Mouse (Mus musculus): Measurements from ENCODE around the gene Golga2.

Golga2 gene

GRCm38 (mm10) chr2:32316887-32317656, 29.9 kb downstream of the Golga2 start:
- DNase-seq (ENCODE audit: extremely low spot score, low read depth, low spot score), result peak; percentile 73

DNA sequence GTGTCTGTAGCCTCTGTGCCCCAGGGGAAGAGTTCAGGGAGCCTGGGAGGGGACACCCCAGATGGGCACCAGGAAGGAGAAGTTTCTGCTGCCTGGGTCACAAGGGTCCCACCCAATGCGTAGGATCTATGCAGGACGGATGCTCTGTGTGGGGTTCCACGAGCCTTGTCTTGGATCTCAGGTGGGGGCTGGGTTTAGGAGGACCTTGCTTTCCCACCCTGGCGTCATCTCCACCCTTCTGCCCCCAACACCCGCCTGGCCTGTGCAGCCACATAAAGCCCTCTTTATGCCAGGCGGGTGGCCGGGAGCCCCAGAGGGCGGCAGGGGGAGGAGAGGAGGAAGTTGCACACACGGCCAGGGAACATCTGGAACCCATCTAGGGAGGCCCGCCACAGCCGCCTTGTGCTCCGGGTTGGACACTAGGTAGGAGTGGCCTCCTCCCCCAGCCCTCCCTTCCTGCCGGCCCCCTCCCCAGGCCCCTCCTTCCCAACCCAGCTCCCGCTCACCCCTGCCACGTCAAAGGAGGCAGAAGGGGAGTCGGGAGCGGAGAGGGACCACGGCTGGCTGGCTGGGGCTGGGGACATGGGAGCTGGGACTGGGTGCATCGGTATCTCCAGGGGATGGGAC, 30.7 kb downstream of the Golga2 start:
- DNase-seq (ENCODE audit: extremely low spot score, low read depth, low spot score), result peak; percentile 74

DNA sequence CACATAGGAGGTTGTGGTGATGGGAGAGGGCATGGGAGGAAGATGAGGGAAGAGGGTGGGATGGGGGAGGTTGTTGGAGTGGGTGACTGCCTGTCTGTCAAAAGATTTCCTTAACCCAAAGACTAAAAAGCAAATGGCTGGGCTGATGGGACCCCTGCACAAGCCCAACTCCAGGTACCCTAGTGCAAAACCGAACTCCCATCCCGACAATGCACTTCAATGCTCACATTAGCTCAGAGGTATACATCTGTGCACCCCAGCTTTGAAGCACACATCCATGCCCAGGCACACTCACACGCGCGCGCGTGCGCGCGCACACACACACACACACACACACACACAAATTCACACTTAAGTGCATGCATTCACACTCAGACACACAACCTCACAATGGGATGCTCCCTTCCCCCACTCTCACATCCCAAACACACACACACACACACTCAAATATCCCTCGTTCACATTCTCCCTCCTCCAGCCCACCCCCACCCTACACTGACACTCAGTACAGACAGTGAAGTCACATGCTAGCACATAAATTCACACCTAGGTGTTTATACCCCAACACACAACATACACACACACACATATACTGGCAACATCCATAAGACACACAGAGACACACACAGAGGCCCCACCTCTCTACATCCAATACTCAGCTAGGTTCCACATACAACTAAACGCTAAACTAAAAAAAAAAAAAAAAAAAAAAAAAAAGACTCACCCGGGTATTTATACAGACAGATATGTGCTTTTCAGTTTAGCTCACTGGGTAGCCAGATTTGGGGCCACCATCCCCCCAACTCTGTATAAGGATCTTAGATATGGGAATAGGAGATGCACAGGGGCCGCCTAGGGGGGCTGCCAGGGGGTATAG, 31.8 kb downstream of the Golga2 start:
- peak; percentile 41 for DNase-seq (ENCODE audit: extremely low spot score, low read depth, low spot score)

DNA sequence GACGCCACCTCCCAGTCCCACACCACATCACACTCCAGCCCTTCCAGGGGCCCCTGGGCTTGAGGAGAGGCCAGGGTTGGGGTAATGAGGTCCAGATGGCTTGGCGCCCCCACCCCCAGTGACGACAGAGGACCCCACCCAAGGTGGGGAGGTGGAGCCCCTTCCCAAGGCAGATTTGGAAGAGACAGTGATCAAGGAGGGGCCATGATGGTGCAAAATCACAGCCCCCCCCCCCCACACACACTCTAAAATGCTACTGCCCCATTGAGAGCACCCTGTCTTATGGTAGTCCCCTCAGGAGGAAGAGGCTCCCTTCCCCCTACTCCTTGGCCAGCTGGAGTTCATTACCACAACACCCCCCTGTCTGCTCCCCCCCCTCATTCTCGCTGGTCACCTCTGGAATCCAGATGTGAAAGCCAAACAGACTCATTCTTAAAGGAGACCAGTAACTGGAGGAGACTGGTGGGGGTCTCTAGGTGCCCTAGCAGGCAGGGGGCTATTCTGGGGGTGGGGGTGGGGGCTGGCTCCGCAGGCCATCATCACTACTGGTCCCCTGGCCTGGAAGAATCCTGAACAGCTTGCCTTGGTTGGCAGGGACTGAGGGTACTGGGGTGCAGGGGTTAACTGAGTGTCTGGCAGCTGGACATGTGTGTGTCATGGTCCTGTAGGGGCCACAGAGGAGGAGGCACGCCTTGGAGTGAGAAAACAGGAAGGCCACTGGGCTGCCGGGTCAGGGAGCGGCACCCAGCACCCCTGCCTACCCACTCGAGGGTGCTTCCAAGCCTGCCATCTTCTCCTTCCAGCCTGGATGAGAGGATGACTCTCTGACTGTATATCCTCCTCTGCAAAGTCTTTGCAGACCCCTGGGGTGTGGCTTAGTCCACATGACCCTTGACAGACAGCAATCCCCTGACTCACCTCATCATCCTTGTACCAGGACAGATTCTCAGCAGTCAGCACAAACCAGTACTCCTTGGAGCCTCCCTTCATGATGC, 32.7 kb downstream of the Golga2 start:
- peak; percentile 78 for DNase-seq (ENCODE audit: extremely low spot score, low read depth, low spot score)

DNA sequence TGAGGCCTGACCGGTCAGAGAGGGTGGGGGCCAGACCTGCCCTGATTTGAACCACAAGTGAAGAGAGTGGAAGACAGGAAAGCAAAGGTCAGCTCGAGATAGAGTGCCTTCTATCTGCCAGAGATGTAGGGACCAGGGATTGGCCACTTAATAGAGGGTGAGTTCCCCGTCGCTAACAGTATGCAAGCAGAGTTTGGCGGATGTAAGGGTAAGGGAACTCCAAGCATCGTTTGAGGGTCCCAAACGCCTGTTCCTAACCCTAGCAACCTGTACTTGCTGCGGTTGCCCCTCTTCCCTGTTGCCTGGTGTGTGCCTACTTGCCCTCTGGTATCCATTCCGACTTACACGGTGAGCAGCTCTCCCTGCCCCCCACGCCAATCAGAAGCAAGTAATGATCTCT, 33.5 kb downstream of the Golga2 start:
- no peak for DNase-seq (ENCODE audit: extremely low spot score, low read depth, low spot score)

GRCm38 (mm10) chr2:32321591-32322298, 34.6 kb downstream of the Golga2 start:
- no peak for DNase-seq (ENCODE audit: extremely low spot score, low read depth, low spot score)

GRCm38 (mm10) chr2:32322754-32323741, 35.9 kb downstream of the Golga2 start:
- no peak for DNase-seq (ENCODE audit: extremely low spot score, low read depth, low spot score)

DNA sequence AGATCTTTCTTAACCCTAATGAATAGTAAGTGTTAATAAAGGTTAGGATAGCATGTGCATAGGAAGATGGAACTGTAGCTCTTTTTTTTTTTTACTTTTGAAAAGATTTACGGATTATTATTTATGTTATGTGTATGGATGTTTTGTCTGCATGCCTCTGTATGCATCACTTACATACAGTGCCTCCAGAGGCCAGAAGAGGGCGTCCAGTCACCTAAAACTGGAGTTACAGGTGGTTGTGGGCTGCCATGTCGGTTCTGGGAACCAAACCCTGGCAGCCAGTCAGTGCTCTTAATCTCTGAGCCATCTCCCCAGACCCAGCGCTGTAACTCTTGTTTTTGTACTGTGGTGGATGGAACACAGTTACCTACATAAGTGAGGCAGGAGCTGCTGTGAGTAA, 37.1 kb downstream of the Golga2 start:
- DNase-seq (ENCODE audit: extremely low spot score, low read depth, low spot score), result no peak

- no peak for DNase-seq (ENCODE audit: extremely low spot score, low read depth, low spot score)
Observed at GRCm38 (mm10) chr2:32325342-32325741, 38.2 kb downstream of the Golga2 start.

- DNase-seq (ENCODE audit: extremely low spot score, low read depth, low spot score), result no peak
Observed at GRCm38 (mm10) chr2:32327200-32327599, 40.0 kb downstream of the Golga2 start.

DNA sequence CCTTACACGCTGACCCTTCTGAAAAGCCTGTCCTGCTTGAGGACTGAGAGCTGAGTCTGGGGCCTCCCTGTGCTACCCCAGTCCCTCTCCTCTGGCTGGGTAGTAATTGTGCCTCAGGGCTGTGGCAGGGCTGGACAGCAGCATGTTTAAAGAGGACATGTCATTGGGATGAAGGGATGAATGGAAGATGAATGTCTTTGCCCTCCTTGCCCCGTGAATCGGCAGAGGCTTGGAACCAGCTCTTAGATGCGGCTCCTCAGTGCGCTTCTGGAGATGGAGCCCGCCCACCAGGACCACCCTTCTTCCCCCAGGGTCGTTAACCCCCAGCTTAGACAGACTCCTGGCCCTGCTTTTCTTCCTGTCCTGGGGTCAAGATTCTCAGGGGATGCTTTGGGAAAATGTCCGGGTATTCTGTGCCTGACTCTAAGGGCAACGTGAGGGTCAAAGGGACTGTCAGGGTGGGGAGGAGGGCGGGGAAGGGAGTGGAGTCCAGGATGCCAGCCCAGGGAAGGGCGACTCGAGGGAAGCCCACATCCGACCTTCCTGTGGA, 41.8 kb downstream of the Golga2 start:
- no peak for DNase-seq (ENCODE audit: extremely low spot score, low read depth, low spot score)

DNA sequence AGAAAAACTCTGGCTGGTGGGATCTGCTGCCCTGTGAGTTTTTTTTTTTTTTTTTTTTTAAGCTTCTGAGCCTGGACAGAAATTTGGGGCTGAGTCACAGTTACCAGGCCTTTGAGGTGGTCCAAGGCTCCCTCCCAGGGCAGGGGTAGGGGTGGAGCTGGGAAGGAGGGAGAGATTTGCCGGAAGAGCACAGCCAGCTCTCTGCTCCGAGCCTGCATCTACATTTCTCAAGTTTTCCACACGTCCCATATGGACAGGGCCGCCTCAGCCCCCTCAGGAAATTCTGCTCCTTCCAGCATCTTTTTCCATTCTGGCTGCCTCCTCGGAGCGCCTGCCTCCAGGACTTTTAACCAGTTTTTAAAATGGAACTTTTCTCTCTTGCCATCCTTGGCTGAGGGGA, 42.3 kb downstream of the Golga2 start:
- no peak for DNase-seq (ENCODE audit: extremely low spot score, low read depth, low spot score)

DNA sequence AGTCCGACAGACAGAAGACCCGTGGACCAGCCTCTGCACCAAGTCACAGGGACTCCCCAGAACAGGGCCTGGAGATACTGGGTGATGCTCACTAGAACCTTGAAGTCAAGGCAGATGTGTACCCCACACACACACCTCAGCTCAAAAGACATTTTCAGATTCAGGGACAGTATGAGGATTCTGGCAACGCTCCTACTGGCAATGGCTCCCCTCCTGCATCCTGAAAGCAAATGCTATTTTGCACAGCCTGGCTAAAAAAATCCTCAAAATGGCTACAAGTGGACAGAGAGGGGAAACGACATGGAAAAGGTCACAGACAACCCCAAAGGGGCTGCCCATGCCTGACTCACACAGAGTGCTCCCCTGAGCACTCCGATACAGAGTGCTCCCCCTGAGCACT, 45.0 kb downstream of the Golga2 start:
- DNase-seq (ENCODE audit: extremely low spot score, low read depth, low spot score), result no peak

DNA sequence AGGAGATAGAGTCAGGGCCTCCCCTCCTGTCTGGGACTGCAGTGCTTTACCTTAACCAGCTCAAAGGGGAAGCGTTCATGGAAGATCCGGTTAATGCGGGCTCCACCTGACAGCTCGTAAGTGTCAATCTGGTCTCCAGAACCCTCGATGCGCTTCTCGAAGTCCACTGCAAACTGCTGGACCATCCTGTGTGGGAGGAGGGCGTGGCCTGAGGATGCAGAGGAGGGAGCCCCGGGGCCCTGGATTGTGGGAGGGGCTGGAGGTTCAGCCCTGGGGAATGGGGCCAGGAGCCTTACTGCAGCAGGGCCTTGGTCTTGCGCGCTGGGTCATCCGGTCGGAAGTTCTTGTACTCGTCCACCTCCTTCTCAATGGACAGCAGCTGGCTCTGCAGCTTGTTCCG, 48.7 kb downstream of the Golga2 start:
- DNase-seq (ENCODE audit: extremely low spot score, low read depth, low spot score), result no peak

- DNase-seq (ENCODE audit: extremely low spot score, low read depth, low spot score), result no peak
Observed at GRCm38 (mm10) chr2:32339912-32340642, 52.9 kb downstream of the Golga2 start.

- no peak for DNase-seq (ENCODE audit: extremely low spot score, low read depth, low spot score)
Observed at GRCm38 (mm10) chr2:32340836-32341633, 53.9 kb downstream of the Golga2 start.

GRCm38 (mm10) chr2:32341634-32341939, 54.4 kb downstream of the Golga2 start:
- no peak for DNase-seq (ENCODE audit: extremely low spot score, low read depth, low spot score)

All from hindlimb bud, embryonic 11.5 days (tissue).